In the genomic region with DNA sequence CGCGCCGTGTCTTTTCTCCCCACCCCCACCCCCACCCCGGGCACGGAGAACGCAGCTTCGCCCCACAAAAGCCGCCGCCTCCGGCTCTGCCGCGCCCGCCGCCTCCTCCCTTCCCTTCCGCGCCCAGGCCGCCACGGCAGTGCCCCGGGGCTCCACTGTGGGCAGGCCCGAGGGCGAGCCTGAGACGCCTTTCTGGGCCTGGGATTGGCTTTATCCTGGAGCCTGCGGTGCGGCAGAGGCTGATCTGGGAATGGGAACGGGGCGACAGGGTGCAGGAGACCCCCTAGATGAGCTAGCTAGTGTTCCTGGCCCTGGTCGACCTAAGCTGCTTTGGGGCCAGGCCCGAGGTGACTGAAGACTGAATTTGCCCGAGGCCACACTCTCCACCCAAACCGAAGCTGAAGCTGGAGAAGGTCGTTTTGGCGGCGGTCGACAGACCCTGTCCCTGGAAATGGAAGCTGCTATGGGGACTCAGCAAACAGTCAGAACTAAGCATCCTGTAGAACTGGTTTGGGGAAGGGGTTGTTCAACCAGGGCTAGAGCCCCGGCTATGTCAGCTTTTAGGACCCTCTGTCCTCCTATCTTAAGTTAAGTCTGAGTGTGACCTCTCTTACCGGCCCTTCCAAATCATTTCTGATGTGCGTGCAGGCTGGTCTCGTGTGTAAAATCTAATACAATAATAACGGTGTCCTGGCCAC, we compare ENCODE assay signal across 8 mouse cellular contexts. TPM values are rescaled to one million over a fixed set of nuclear protein-coding genes. Genes with fewer than 3 reads are reported as not detected.
DNase-seq lines count a peak whose midpoint lies in the region; ATAC-seq lines count a peak whose summit lies in the region.

No protein-coding gene starts in this region.

- H3K4me1 ChIP-seq in hindbrain, embryonic 13.5 days (replicated peaks): peaks cover 32% of the 10 kb centered on the region
- H3K4me1 ChIP-seq in limb, embryonic 15.5 days: peaks cover 27% of the 10 kb centered on the region
- H3K4me1 ChIP-seq in midbrain, embryonic 16.5 days (ENCODE audit: control insufficient read depth, insufficient read depth, low read length): peaks cover 23% of the 10 kb centered on the region

- peak overlapping the region; percentile 94 for H3K27ac ChIP-seq in hindbrain, embryonic 13.5 days
- peak overlapping the region; percentile 89 for H3K27ac ChIP-seq in limb, embryonic 15.5 days
- peak overlapping the region; percentile 88 for H3K27ac ChIP-seq in midbrain, embryonic 16.5 days (ENCODE audit: low read length)

- H3K36me3 ChIP-seq in hindbrain, embryonic 13.5 days: no peaks in the 10 kb centered on the region
- H3K36me3 ChIP-seq in limb, embryonic 15.5 days: no peaks in the 10 kb centered on the region
- H3K36me3 ChIP-seq in midbrain, embryonic 16.5 days (ENCODE audit: control insufficient read depth, insufficient read depth, low read length): no peaks in the 10 kb centered on the region

- peak overlapping the region; percentile 88 for H3K4me3 ChIP-seq in hindbrain, embryonic 13.5 days
- H3K4me3 ChIP-seq in limb, embryonic 15.5 days: peak overlapping the region; percentile 65
- peak overlapping the region; percentile 60 for H3K4me3 ChIP-seq in midbrain, embryonic 16.5 days (ENCODE audit: low read depth, low read length)

- peak; percentile 57 to 74 for DNase-seq in heart, adult 18-20 months
- no peak for DNase-seq in heart, adult 8-10 months (ENCODE audit: low spot score)
- peak; percentile 63 to 72 for DNase-seq in adrenal gland, postnatal 36 days
- peak; percentile 44 for DNase-seq in thymus, postnatal 0 days (ENCODE audit: low spot score)

- peak overlapping the region; percentile 93 for H3K9ac ChIP-seq in hindbrain, embryonic 13.5 days
- peak overlapping the region; percentile 86 for H3K9ac ChIP-seq in limb, embryonic 15.5 days
- H3K9ac ChIP-seq in midbrain, embryonic 16.5 days (ENCODE audit: low read depth, low read length): peak overlapping the region; percentile 81

- peak overlapping the region; percentile 93 for H3K4me2 ChIP-seq in hindbrain, embryonic 13.5 days
- peak overlapping the region; percentile 84 for H3K4me2 ChIP-seq in limb, embryonic 15.5 days
- H3K4me2 ChIP-seq in midbrain, embryonic 16.5 days (ENCODE audit: low read length): peak overlapping the region; percentile 90

- ATAC-seq in erythroblast, adult 5-6 weeks (replicated peaks; ENCODE audit: low FRiP score, poor library complexity, severe bottlenecking): peak; percentile 47
- ATAC-seq in hindbrain, embryonic 13.5 days (ENCODE audit: low FRiP score): peak; percentile 23
- ATAC-seq in limb, embryonic 15.5 days (ENCODE audit: insufficient number of reproducible peaks, low FRiP score, low TSS enrichment, low read depth): peak; percentile 31
- ATAC-seq in midbrain, embryonic 16.5 days: peak; percentile 36

- H3K9me3 ChIP-seq in hindbrain, embryonic 13.5 days: no peaks in the 10 kb centered on the region
- no peaks in the 10 kb centered on the region for H3K9me3 ChIP-seq in limb, embryonic 15.5 days
- no peaks in the 10 kb centered on the region for H3K9me3 ChIP-seq in midbrain, embryonic 16.5 days (replicated peaks; ENCODE audit: control insufficient read depth, low read length, poor library complexity, severe bottlenecking)

- WGBS in hindbrain, embryonic 13.5 days: 2% methylated on average over 33 of the region's 39 CpGs
- under 1% methylated on average over 28 of the region's 39 CpGs for WGBS in limb, embryonic 15.5 days
- 1% methylated on average over 31 of the region's 39 CpGs for WGBS in midbrain, embryonic 16.5 days

- no peaks in the 10 kb centered on the region for H3K27me3 ChIP-seq in hindbrain, embryonic 13.5 days
- no peaks in the 10 kb centered on the region for H3K27me3 ChIP-seq in limb, embryonic 15.5 days
- no peaks in the 10 kb centered on the region for H3K27me3 ChIP-seq in midbrain, embryonic 16.5 days (ENCODE audit: control insufficient read depth, insufficient read depth, low read depth, low read length)

RNA-seq across cellular contexts. Expression of a gene that starts 0.6 kb away (rescaled TPM):
- 10 to 100 TPM; 40.1 to 42.6 TPM for total RNA-seq in heart, adult 18-20 months (2021)
- 10 to 100 TPM; 45.5 to 50.0 (median 47.4) TPM for total RNA-seq in heart, adult 8-10 months (2022)
- 10 to 100 TPM; 27.5 to 33.8 TPM for total RNA-seq in adrenal gland, postnatal 36 days (2021)
- 16.3 and 17.6 TPM in 2 replicates for total RNA-seq in erythroblast, adult 5-6 weeks (2015; ENCODE audit: low replicate concordance)
- 1.7 and 2.6 TPM in 2 replicates for total RNA-seq in erythroblast, adult 5-6 weeks (2017; ENCODE audit: low replicate concordance)
- 26.6 and 27.1 TPM in 2 replicates for polyA plus RNA-seq in hindbrain, embryonic 13.5 days (2015; fragmentation: Nextera tagmentation; extraction: Ambion mirVana)
- polyA plus RNA-seq in limb, embryonic 15.5 days (2015; fragmentation: Nextera tagmentation; extraction: Ambion mirVana): 20.9 and 24.6 TPM in 2 replicates
- 33.8 and 35.2 TPM in 2 replicates for polyA plus RNA-seq in midbrain, embryonic 16.5 days (2015; fragmentation: Nextera tagmentation; extraction: Ambion mirVana)
- 28.5 and 30.8 TPM in 2 replicates for polyA plus RNA-seq in thymus, postnatal 0 days (2015; fragmentation: Nextera tagmentation; extraction: Ambion mirVana)

RNA-seq across cellular contexts. Expression of a gene that starts 30.7 kb away (rescaled TPM):
- 10 to 100 TPM; 39.9 to 40.9 TPM for total RNA-seq in heart, adult 18-20 months (2021)
- total RNA-seq in heart, adult 8-10 months (2022): 10 to 100 TPM; 37.4 to 46.3 (median 40.7) TPM
- total RNA-seq in adrenal gland, postnatal 36 days (2021): 10 to 100 TPM; 50.8 to 65.2 TPM
- total RNA-seq in erythroblast, adult 5-6 weeks (2015; ENCODE audit: low replicate concordance): 51.6 and 81.5 TPM in 2 replicates
- total RNA-seq in erythroblast, adult 5-6 weeks (2017; ENCODE audit: low replicate concordance): 68.8 and 99.5 TPM in 2 replicates
- polyA plus RNA-seq in hindbrain, embryonic 13.5 days (2015; fragmentation: Nextera tagmentation; extraction: Ambion mirVana): 114 and 120 TPM in 2 replicates
- 93.8 and 108 TPM in 2 replicates for polyA plus RNA-seq in limb, embryonic 15.5 days (2015; fragmentation: Nextera tagmentation; extraction: Ambion mirVana)
- 93.8 and 100 TPM in 2 replicates for polyA plus RNA-seq in midbrain, embryonic 16.5 days (2015; fragmentation: Nextera tagmentation; extraction: Ambion mirVana)
- 213 and 255 TPM in 2 replicates for polyA plus RNA-seq in thymus, postnatal 0 days (2015; fragmentation: Nextera tagmentation; extraction: Ambion mirVana)

RNA-seq across cellular contexts. Expression of a gene that starts 31.6 kb away (rescaled TPM):
- not detected for total RNA-seq in heart, adult 18-20 months (2021)
- not detected for total RNA-seq in heart, adult 8-10 months (2022)
- total RNA-seq in adrenal gland, postnatal 36 days (2021): 1 to 10 TPM in 1 of 2 experiments, under 1 TPM in 1; 0.92 to 1.9 TPM
- not detected in 2 replicates for total RNA-seq in erythroblast, adult 5-6 weeks (2015; ENCODE audit: low replicate concordance)
- not detected in 2 replicates for total RNA-seq in erythroblast, adult 5-6 weeks (2017; ENCODE audit: low replicate concordance)
- polyA plus RNA-seq in hindbrain, embryonic 13.5 days (2015; fragmentation: Nextera tagmentation; extraction: Ambion mirVana): 0.43 and 1.2 TPM in 2 replicates
- 1.8 and 2.4 TPM in 2 replicates for polyA plus RNA-seq in limb, embryonic 15.5 days (2015; fragmentation: Nextera tagmentation; extraction: Ambion mirVana)
- polyA plus RNA-seq in midbrain, embryonic 16.5 days (2015; fragmentation: Nextera tagmentation; extraction: Ambion mirVana): 1.4 TPM in 2 replicates
- 1.2 TPM in 2 replicates for polyA plus RNA-seq in thymus, postnatal 0 days (2015; fragmentation: Nextera tagmentation; extraction: Ambion mirVana)

RNA-seq across cellular contexts. Expression of a gene that starts 39.8 kb away (rescaled TPM):
- 10 to 100 TPM; 50.4 to 53.2 TPM for total RNA-seq in heart, adult 18-20 months (2021)
- total RNA-seq in heart, adult 8-10 months (2022): 10 to 100 TPM; 41.6 to 53.8 (median 51.7) TPM
- total RNA-seq in adrenal gland, postnatal 36 days (2021): 100 to 1,000 TPM; 115 to 120 TPM
- 72.8 and 90.9 TPM in 2 replicates for total RNA-seq in erythroblast, adult 5-6 weeks (2015; ENCODE audit: low replicate concordance)
- 46.0 and 50.9 TPM in 2 replicates for total RNA-seq in erythroblast, adult 5-6 weeks (2017; ENCODE audit: low replicate concordance)
- 201 and 203 TPM in 2 replicates for polyA plus RNA-seq in hindbrain, embryonic 13.5 days (2015; fragmentation: Nextera tagmentation; extraction: Ambion mirVana)
- 97.4 and 103 TPM in 2 replicates for polyA plus RNA-seq in limb, embryonic 15.5 days (2015; fragmentation: Nextera tagmentation; extraction: Ambion mirVana)
- 226 and 244 TPM in 2 replicates for polyA plus RNA-seq in midbrain, embryonic 16.5 days (2015; fragmentation: Nextera tagmentation; extraction: Ambion mirVana)
- 97.3 and 105 TPM in 2 replicates for polyA plus RNA-seq in thymus, postnatal 0 days (2015; fragmentation: Nextera tagmentation; extraction: Ambion mirVana)
